Mouse (Mus musculus): Measurements from ENCODE around the gene Fgd5. TPM values are rescaled to one million over a fixed set of nuclear protein-coding genes. Genes with fewer than 3 reads are reported as not detected.
"Not testable (repeated sequence)": the region's sequence is repeated elsewhere in the genome, so short reads cannot be mapped to it uniquely, and the experiment has no call there.

Fgd5 gene
- polyA plus RNA-seq (2017; shearing (Covaris generic)) = not detected

- no peak for ATAC-seq
These were observed at the start of gene Fgd5 for GRCm38 (mm10) chr6:91978371-91979300. Gene Fgd5 (plus strand): TSS chr6:91978878.

- no peak for ATAC-seq
These were observed 47.4 kb upstream of the Fgd5 start for GRCm38 (mm10) chr6:91931231-91931630.

- ATAC-seq = no peak
These were observed 40.2 kb upstream of the Fgd5 start for GRCm38 (mm10) chr6:91938491-91938890.

GRCm38 (mm10) chr6:91948426-91948825, 30.3 kb upstream of the Fgd5 start:
- no peak for ATAC-seq

- not testable (repeated sequence) for ATAC-seq
These were observed 20.7 kb upstream of the Fgd5 start for GRCm38 (mm10) chr6:91958015-91958414.

- ATAC-seq = no peak
These were observed 18.5 kb upstream of the Fgd5 start for GRCm38 (mm10) chr6:91960028-91960811.

GRCm38 (mm10) chr6:91963429-91963828, 15.2 kb upstream of the Fgd5 start:
- ATAC-seq = no peak

GRCm38 (mm10) chr6:91965060-91965459, 13.6 kb upstream of the Fgd5 start:
- no peak for ATAC-seq

GRCm38 (mm10) chr6:91966006-91966405, 12.7 kb upstream of the Fgd5 start:
- ATAC-seq = no peak

GRCm38 (mm10) chr6:91972201-91972646, 6.5 kb upstream of the Fgd5 start:
- ATAC-seq = no peak

GRCm38 (mm10) chr6:91973972-91974371, 4.7 kb upstream of the Fgd5 start:
- no peak for ATAC-seq

- no peak for ATAC-seq
These were observed 771 bp downstream of the Fgd5 start for GRCm38 (mm10) chr6:91979301-91979996.

- no peak for ATAC-seq
These were observed 1.3 kb downstream of the Fgd5 start for GRCm38 (mm10) chr6:91980011-91980410.

- no peak for ATAC-seq
These were observed 11.4 kb downstream of the Fgd5 start for GRCm38 (mm10) chr6:91990101-91990500.

GRCm38 (mm10) chr6:91992823-91993222, 14.1 kb downstream of the Fgd5 start:
- no peak for ATAC-seq

- no peak for ATAC-seq
These were observed 15.3 kb downstream of the Fgd5 start for GRCm38 (mm10) chr6:91993795-91994505.

GRCm38 (mm10) chr6:91996072-91996471, 17.4 kb downstream of the Fgd5 start:
- no peak for ATAC-seq

- ATAC-seq = no peak
These were observed 24.0 kb downstream of the Fgd5 start for GRCm38 (mm10) chr6:92002558-92003285.

GRCm38 (mm10) chr6:92003646-92004045, 25.0 kb downstream of the Fgd5 start:
- ATAC-seq = no peak

- no peak for ATAC-seq
These were observed 25.6 kb downstream of the Fgd5 start for GRCm38 (mm10) chr6:92004137-92004805.

GRCm38 (mm10) chr6:92004806-92005205, 26.1 kb downstream of the Fgd5 start:
- no peak for ATAC-seq

All from inflammation-experienced regulatory T-cells, adult 6 months (primary cell).